Comparison of ENCODE assay signal across 19 mouse cellular contexts in genomic region chr2:132569686-132570085, GRCm38 (mm10). TPM values are rescaled to one million over a fixed set of nuclear protein-coding genes. Genes with fewer than 3 reads are reported as not detected.
DNase-seq lines count a peak whose midpoint lies in the region; ATAC-seq and TF ChIP-seq lines count a peak whose summit lies in the region.
"Had no signal": no experiment of that assay in that cellular context is flagged by ENCODE, and none has a peak within 500 bp of the region (broad histone marks: within the 10 kb centered on the region; RNA-seq: fewer than 3 reads in every experiment).

No protein-coding gene starts in this region.

- WGBS in midbrain, embryonic 11.5 days: 92% methylated on average over 6 of the region's 6 CpGs
- 90% methylated on average over 6 of the region's 6 CpGs for WGBS in midbrain, postnatal 0 days

- H3K9ac ChIP-seq in midbrain, embryonic 11.5 days (ENCODE audit: low read length): no peak overlapping the region
- no peak overlapping the region for H3K9ac ChIP-seq in midbrain, postnatal 0 days (replicated peaks; ENCODE audit: low read length, poor library complexity, severe bottlenecking)

- H3K27me3 ChIP-seq in midbrain, embryonic 11.5 days (ENCODE audit: control insufficient read depth, insufficient read depth, low read length): no peaks in the 10 kb centered on the region
- H3K27me3 ChIP-seq in midbrain, postnatal 0 days (ENCODE audit: insufficient read depth, low read length): no peaks in the 10 kb centered on the region
- H3K27me3 ChIP-seq: CH12.LX, Patski had no signal

- peaks cover 7% of the 10 kb centered on the region; the same call in 1 of the 2 replicates for H3K36me3 ChIP-seq in midbrain, embryonic 11.5 days (ENCODE audit: control insufficient read depth, insufficient read depth, low read length)
- peaks cover 22% of the 10 kb centered on the region for H3K36me3 ChIP-seq in midbrain, postnatal 0 days (ENCODE audit: insufficient read depth, low read length)

- H3K4me1 ChIP-seq in midbrain, embryonic 11.5 days (ENCODE audit: control insufficient read depth, insufficient read depth, low read length): no peaks in the 10 kb centered on the region
- no peaks in the 10 kb centered on the region for H3K4me1 ChIP-seq in midbrain, postnatal 0 days (ENCODE audit: insufficient read depth, low read length)

- peak; percentile 69 for DNase-seq in heart, adult 11 months
- DNase-seq in heart, adult 18-20 months: no peak
- DNase-seq in midbrain, embryonic 11.5 days (ENCODE audit: low spot score, missing footprints): peak; percentile 44
- DNase-seq in midbrain, postnatal 0 days (ENCODE audit: low spot score): no peak
- DNase-seq: adrenal gland, adult 2 months; adrenal gland, adult 8-10 months; adrenal gland, postnatal 10 days; adrenal gland, postnatal 14 days; adrenal gland, postnatal 25 days; adrenal gland, postnatal 36 days; B cell, adult 2 months; cerebellum, adult 11 months; cerebellum, adult 11-12 months; cerebellum, adult 18-20 months had no signal

- no peaks in the 10 kb centered on the region for H3K9me3 ChIP-seq in midbrain, embryonic 11.5 days (ENCODE audit: control insufficient read depth, low read length)
- no peaks in the 10 kb centered on the region for H3K9me3 ChIP-seq in midbrain, postnatal 0 days (ENCODE audit: low read length)
- H3K9me3 ChIP-seq: G1E had no signal

- H3K27ac ChIP-seq in midbrain, embryonic 11.5 days (ENCODE audit: low read depth, low read length): no peak overlapping the region
- no peak overlapping the region for H3K27ac ChIP-seq in midbrain, postnatal 0 days (ENCODE audit: low read depth, low read length)

- no peak overlapping the region for H3K4me2 ChIP-seq in midbrain, embryonic 11.5 days
- H3K4me2 ChIP-seq in midbrain, postnatal 0 days (ENCODE audit: low read depth, low read length, poor library complexity, severe bottlenecking): no peak overlapping the region

- no peak for TF ChIP-seq CTCF in midbrain, postnatal 0 days (IDR thresholded peaks at IDR 0.05)

- ATAC-seq in midbrain, embryonic 11.5 days (ENCODE audit: low FRiP score): no peak
- ATAC-seq in midbrain, postnatal 0 days (ENCODE audit: low FRiP score): no peak
- ATAC-seq: activated CD4-positive, CD25-positive, alpha-beta regulatory T cell, adult 4 months; CD4-positive, CD25-positive, alpha-beta regulatory T cell, adult 4 months; Patski had no signal

- H3K4me3 ChIP-seq in midbrain, embryonic 11.5 days (ENCODE audit: low read depth, low read length): no peak overlapping the region
- H3K4me3 ChIP-seq in midbrain, postnatal 0 days (ENCODE audit: low read depth, low read length): no peak overlapping the region

RNA-seq across cellular contexts. Expression of gene Gpcpd1, which starts 17.8 kb away (rescaled TPM):
- total RNA-seq in heart, adult 18-20 months (2021): 100 to 1,000 TPM; 151 to 198 TPM
- 41.7 and 50.4 TPM in 2 replicates for polyA plus RNA-seq in midbrain, embryonic 11.5 days (2014; fragmentation: Nextera tagmentation; extraction: Ambion mirVana)
- 55.7 and 78.6 TPM in 2 replicates for total RNA-seq in midbrain, postnatal 0 days (2014; rRNA removed)
- polyA plus RNA-seq in midbrain, postnatal 0 days (2015; fragmentation: Nextera tagmentation; extraction: Ambion mirVana): 82.9 and 84.0 TPM in 2 replicates

Comparison
In these comparisons a context has a peak if more than half of its experiments do, and no peak if none do; other contexts are left out.
1. DNase-seq: peak in heart, adult 11 months (single experiment) and midbrain, embryonic 11.5 days (single experiment); none in heart, adult 18-20 months (0 of 2) and midbrain, postnatal 0 days (single experiment).